8 mouse cellular contexts compared by ENCODE assay signal in genomic region chr8:94702844-94703813, GRCm38 (mm10). TPM values are rescaled to one million over a fixed set of nuclear protein-coding genes. Genes with fewer than 3 reads are reported as not detected.
DNase-seq lines count a peak whose midpoint lies in the region; ATAC-seq lines count a peak whose summit lies in the region.

No protein-coding gene starts in this region.

- peak overlapping the region; percentile 58 for H3K9ac ChIP-seq in hindbrain, embryonic 16.5 days (ENCODE audit: low read depth, low read length)

- H3K9me3 ChIP-seq in hindbrain, embryonic 16.5 days (ENCODE audit: control insufficient read depth, low read length) = no peaks in the 10 kb centered on the region

- peak overlapping the region; percentile 50 for H3K4me3 ChIP-seq in hindbrain, embryonic 16.5 days (ENCODE audit: low read length)
- peak overlapping the region; percentile 65 for H3K4me3 ChIP-seq in macrophage (ENCODE audit: inconsistent target)

- H3K36me3 ChIP-seq in hindbrain, embryonic 16.5 days (ENCODE audit: control insufficient read depth, insufficient read depth, low read length) = no peaks in the 10 kb centered on the region
- H3K36me3 ChIP-seq in macrophage (ENCODE audit: inconsistent target) = no peaks in the 10 kb centered on the region

- peak; percentile 90 for ATAC-seq in hindbrain, embryonic 16.5 days

- H3K4me1 ChIP-seq in hindbrain, embryonic 16.5 days (ENCODE audit: control insufficient read depth, insufficient read depth, low read depth, low read length) = no peaks in the 10 kb centered on the region; the same call in 1 of the 2 replicates

- peak overlapping the region; percentile 69 for H3K27ac ChIP-seq in hindbrain, embryonic 16.5 days (ENCODE audit: low read depth, low read length)
- H3K27ac ChIP-seq in macrophage = no peak overlapping the region

- peaks cover under 1% of the 10 kb centered on the region; the same call in 1 of the 2 replicates for H3K27me3 ChIP-seq in hindbrain, embryonic 16.5 days (replicated peaks; ENCODE audit: control insufficient read depth, insufficient read depth, low read length)

- under 1% methylated on average over 35 of the region's 35 CpGs for WGBS in hindbrain, embryonic 16.5 days
- WGBS in macrophage (ENCODE audit: missing documents) = under 1% methylated on average over 35 of the region's 35 CpGs

- peak overlapping the region; percentile 55 for H3K4me2 ChIP-seq in hindbrain, embryonic 16.5 days (ENCODE audit: low read length)

- DNase-seq in WW6 (ENCODE audit: low read depth, low spot score) = peak; percentile 77
- peak; percentile 68 to 69 for DNase-seq in cerebellum, postnatal 36 days
- DNase-seq in frontal cortex, postnatal 36 days (ENCODE audit: low spot score in 2 of 2) = peak; percentile 82 to 85
- peak; percentile 77 to 85 for DNase-seq in left cerebral cortex, adult 18-20 months (ENCODE audit: low spot score in 2 of 2)
- peak; percentile 92 to 93 for DNase-seq in right cerebral cortex, postnatal 10 days (ENCODE audit: low spot score in 2 of 2)
- DNase-seq in urinary bladder, postnatal 14 days (ENCODE audit: low spot score) = peak; percentile 85

- H3K79me2 ChIP-seq in macrophage (ENCODE audit: inconsistent target) = no peaks in the 10 kb centered on the region

RNA-seq across cellular contexts. Expression of gene Pllp, which starts 7.1 kb away (rescaled TPM):
- 3.5 and 8.1 TPM in 2 replicates for polyA plus RNA-seq in hindbrain, embryonic 16.5 days (2015; fragmentation: Nextera tagmentation; extraction: Ambion mirVana)
- total RNA-seq in left cerebral cortex, adult 18-20 months (2021) = 10 to 100 TPM; 26.7 to 31.3 TPM
- total RNA-seq in macrophage (2018; cell fraction: chromatin; rRNA removed) = not detected
- total RNA-seq in macrophage (2018; cell fraction: cytosol; rRNA removed) = not detected
- not detected for total RNA-seq in macrophage (2018; cell fraction: nucleus; rRNA removed)
- not detected in 3 replicates for polyA plus RNA-seq in macrophage (2018)

RNA-seq across cellular contexts. Expression of gene Arl2bp, which starts 36.7 kb away (rescaled TPM):
- 179 and 191 TPM in 2 replicates for polyA plus RNA-seq in hindbrain, embryonic 16.5 days (2015; fragmentation: Nextera tagmentation; extraction: Ambion mirVana)
- 100 to 1,000 TPM; 135 to 140 TPM for total RNA-seq in left cerebral cortex, adult 18-20 months (2021)
- 10 to 100 TPM in 25 of 26 experiments, 1 to 10 TPM in 1; 7.9 to 35.6 (median 26.9) TPM for total RNA-seq in macrophage (2018; cell fraction: chromatin; rRNA removed)
- 10 to 100 TPM; 14.6 to 42.8 (median 26.7) TPM for total RNA-seq in macrophage (2018; cell fraction: cytosol; rRNA removed)
- total RNA-seq in macrophage (2018; cell fraction: nucleus; rRNA removed) = 10 to 100 TPM; 12.4 to 41.6 (median 22.4) TPM
- 25.2 to 117 TPM (median 41.6 TPM) in 3 replicates for polyA plus RNA-seq in macrophage (2018)

RNA-seq across cellular contexts. Expression of gene Ccl22, which starts 42.3 kb away (rescaled TPM):
- polyA plus RNA-seq in hindbrain, embryonic 16.5 days (2015; fragmentation: Nextera tagmentation; extraction: Ambion mirVana) = not detected in 2 replicates
- not detected for total RNA-seq in left cerebral cortex, adult 18-20 months (2021)
- total RNA-seq in macrophage (2018; cell fraction: chromatin; rRNA removed) = 1 to 10 TPM in 9 of 26 experiments, under 1 TPM in 8, not detected in 9; 0.33 to 7.8 (median 1.4) TPM
- 10 to 100 TPM in 6 of 26 experiments, 1 to 10 TPM in 20; 1.5 to 50.8 (median 6.4) TPM for total RNA-seq in macrophage (2018; cell fraction: cytosol; rRNA removed)
- total RNA-seq in macrophage (2018; cell fraction: nucleus; rRNA removed) = 10 to 100 TPM in 6 of 26 experiments, 1 to 10 TPM in 13, under 1 TPM in 7; 0.51 to 21.6 (median 3.7) TPM
- polyA plus RNA-seq in macrophage (2018) = 0.78 to 3.7 TPM (median 0.89 TPM) in 3 replicates
